Mouse (Mus musculus) midbrain, postnatal 0 days (tissue): ENCODE results near the gene Sstr2. TPM values are rescaled to one million over a fixed set of nuclear protein-coding genes. Genes with fewer than 3 reads are reported as not detected.

ENCODE experiments used
- ATAC-seq: fragments of 200-750 bp; cut with Nextera tagmentation; 2 replicates; pipeline ENCODE4 v1.8.0; 2017; ENCODE audit warnings: moderate number of reproducible peaks, mild to moderate bottlenecking, moderate TSS enrichment, moderate library complexity; ENCODE audit not compliant: low FRiP score
- DNase-seq: peaks from one replicate; pipeline ENCODE4 v3.0.0-alpha.2; 2015; ENCODE audit warnings: low spot score
- H3K27ac ChIP-seq: fragments of 300-500 bp; sonication (generic); 2 replicates; pipeline ENCODE4 v1.5.1; 2014; ENCODE audit warnings: low read depth, mild to moderate bottlenecking, low read length, mixed read lengths
- H3K27me3 ChIP-seq: fragments of 300-500 bp; sonication (generic); 2 replicates; pipeline ENCODE4 v1.6.1; 2014; ENCODE audit warnings: low read length, control low read depth, mixed read lengths; ENCODE audit not compliant: insufficient read depth
- H3K36me3 ChIP-seq: fragments of 300-500 bp; sonication (generic); 2 replicates; pipeline ENCODE4 v1.6.1; 2014; ENCODE audit warnings: low read length, control low read depth, mixed read lengths; ENCODE audit not compliant: insufficient read depth
- H3K4me1 ChIP-seq: fragments of 300-500 bp; sonication (generic); 2 replicates; pipeline ENCODE4 v1.6.1; 2014; ENCODE audit warnings: mild to moderate bottlenecking, control low read depth, antibody characterized with exemption, low read length, mixed read lengths; ENCODE audit not compliant: insufficient read depth
- H3K4me2 ChIP-seq: fragments of 300-500 bp; sonication (generic); 2 replicates; pipeline ENCODE4 v1.6.1; 2014; ENCODE audit warnings: low read depth, mild to moderate bottlenecking, low read length, mixed read lengths; ENCODE audit not compliant: poor library complexity, severe bottlenecking
- H3K4me3 ChIP-seq: fragments of 300-500 bp; sonication (generic); 2 replicates; pipeline ENCODE4 v1.5.1; 2014; ENCODE audit warnings: low read depth, mild to moderate bottlenecking, low read length, moderate library complexity
- H3K9ac ChIP-seq: fragments of 300-500 bp; sonication (generic); replicated peaks from 2 replicates; pipeline ENCODE4 v1.6.1; 2014; ENCODE audit warnings: mild to moderate bottlenecking, low read length, moderate library complexity, mixed read lengths; ENCODE audit not compliant: poor library complexity, severe bottlenecking
- H3K9me3 ChIP-seq: fragments of 300-500 bp; sonication (generic); 2 replicates; pipeline ENCODE4 v1.6.1; 2016; ENCODE audit warnings: low read length, control low read depth
- CTCF ChIP-seq: IDR thresholded peaks from 2 replicates; pipeline ENCODE4 v1.5.1; 2016; ENCODE audit warnings: antibody characterized with exemption, mild to moderate bottlenecking
- WGBS: fragments of 180-500 bp; shearing (Covaris S2); extraction: QIAGEN DNeasy Blood & Tissue Kit; methylation state at CpG from one replicate; pipeline ENCODE4 v1.1.7; 2014; 5-methylcytosine and 5-hydroxymethylcytosine counted together
- polyA plus RNA-seq: library from polyadenylated mRNA; unstranded; fragments of >200 nt; fragmentation: Nextera tagmentation; extraction: Ambion mirVana; gene quantifications from 2 replicates; pipeline ENCODE4 v1.2.1, GENCODE M21; 2015
- total RNA-seq: library from RNA; depleted of rRNA; stranded (reverse); fragments of >200 nt; gene quantifications from 2 replicates; pipeline ENCODE4 v1.2.3, GENCODE M21; 2014

Gene Sstr2
- total and polyA plus RNA-seq, 2 experiments from 2014 or later, result 8.8 to 26.3 TPM

- H3K9me3 ChIP-seq, result no peaks in the 10 kb centered on the region
- H3K27ac ChIP-seq, result no peak overlapping the region
- no peak overlapping the region for H3K4me3 ChIP-seq
- no peaks in the 10 kb centered on the region for H3K4me1 ChIP-seq
- H3K36me3 ChIP-seq, result no peaks in the 10 kb centered on the region
- H3K4me2 ChIP-seq, result no peak overlapping the region
- TF ChIP-seq CTCF, result no peak
- DNase-seq (no peak), ATAC-seq (no peak)
- no peaks in the 10 kb centered on the region for H3K27me3 ChIP-seq
- WGBS, result 93% methylated on average over 5 of the region's 5 CpGs
- no peak overlapping the region for H3K9ac ChIP-seq
Measured at GRCm38 (mm10) chr11:113633398-113633797, 14.3 kb downstream of the Sstr2 start.

DNA sequence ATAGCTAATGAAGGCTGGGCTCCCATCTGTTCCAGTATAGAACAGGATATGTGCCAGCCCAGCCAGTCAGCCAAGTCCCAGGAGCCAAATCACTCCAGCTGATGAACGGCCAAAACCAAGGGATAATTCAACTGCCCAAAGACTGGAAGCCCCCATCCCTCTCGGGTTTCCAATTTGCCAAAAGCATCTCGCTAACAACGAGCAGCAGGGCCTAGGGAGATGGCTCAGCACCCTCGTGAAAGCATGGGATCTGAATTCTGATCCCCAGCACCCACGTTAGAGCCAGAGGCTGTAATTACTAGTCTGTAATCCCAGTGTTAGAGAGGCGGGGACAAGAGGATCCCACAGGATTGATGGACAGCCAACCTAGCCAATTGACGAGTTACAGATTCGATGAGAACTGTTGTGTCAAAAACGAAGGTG lies 15.6 kb downstream of the Sstr2 start:
- no peak overlapping the region for H3K4me2 ChIP-seq
- no peak overlapping the region for H3K9ac ChIP-seq
- ATAC-seq (no peak), DNase-seq (peak; percentile 71)
- H3K27ac ChIP-seq, result no peak overlapping the region
- H3K9me3 ChIP-seq, result no peaks in the 10 kb centered on the region
- no peak overlapping the region for H3K4me3 ChIP-seq
- H3K27me3 ChIP-seq, result no peaks in the 10 kb centered on the region
- no peaks in the 10 kb centered on the region for H3K4me1 ChIP-seq
- no peaks in the 10 kb centered on the region for H3K36me3 ChIP-seq
- TF ChIP-seq CTCF, result no peak
- WGBS, result 57% methylated on average over 10 of the region's 10 CpGs

- no peak for TF ChIP-seq CTCF
- Histone ChIP-seq H3K27me3 (no peaks in the 10 kb centered on the region), H3K4me1 (no peaks in the 10 kb centered on the region), H3K9me3 (no peaks in the 10 kb centered on the region), H3K4me3 (no peak overlapping the region), H3K36me3 (no peaks in the 10 kb centered on the region), H3K4me2 (no peak overlapping the region), H3K9ac (no peak overlapping the region), H3K27ac (no peak overlapping the region)
- ATAC-seq (no peak), DNase-seq (no peak)
- 93% methylated on average over 12 of the region's 12 CpGs for WGBS
Measured at GRCm38 (mm10) chr11:113638680-113639079, 19.5 kb downstream of the Sstr2 start.

DNA sequence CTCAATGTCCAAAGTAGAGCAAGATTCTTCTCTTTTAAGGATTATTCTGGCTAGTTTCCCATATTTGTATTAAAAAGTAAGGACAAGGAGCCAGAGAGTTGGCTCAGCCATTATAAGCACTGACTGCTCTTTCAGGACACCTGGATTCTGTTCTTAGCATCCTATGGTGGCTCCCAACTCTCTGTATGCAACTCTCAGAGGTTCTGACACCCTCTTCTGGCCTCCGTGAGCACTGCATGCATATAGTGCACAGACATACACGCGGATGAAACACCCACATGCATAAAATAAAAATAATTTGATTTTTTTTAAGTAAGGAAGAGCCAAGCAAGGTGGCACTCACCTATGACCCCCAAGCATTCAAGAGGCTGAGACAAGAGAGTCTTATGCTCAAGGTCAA lies 26.0 kb downstream of the Sstr2 start:
- Histone ChIP-seq H3K4me2 (no peak overlapping the region), H3K36me3 (no peaks in the 10 kb centered on the region), H3K4me1 (peaks cover 5% of the 10 kb centered on the region; the same call in 1 of the 2 replicates), H3K9ac (no peak overlapping the region), H3K27me3 (no peaks in the 10 kb centered on the region), H3K27ac (no peak overlapping the region), H3K9me3 (no peaks in the 10 kb centered on the region), H3K4me3 (no peak overlapping the region)
- peak; percentile 12; the same call in 1 of the 2 replicates for TF ChIP-seq CTCF
- DNase-seq (no peak), ATAC-seq (no peak)
- WGBS, result 82% methylated on average over 3 of the region's 3 CpGs

GRCm38 (mm10) chr11:113648152-113648551 lies 29.0 kb downstream of the Sstr2 start:
- peak; percentile 88 for TF ChIP-seq CTCF
- ATAC-seq, result no peak
- 6% methylated on average over 15 of the region's 15 CpGs for WGBS
- Histone ChIP-seq H3K4me2 (no peak overlapping the region), H3K4me1 (peaks cover 9% of the 10 kb centered on the region; the same call in 1 of the 2 replicates), H3K9me3 (no peaks in the 10 kb centered on the region), H3K36me3 (peaks cover 15% of the 10 kb centered on the region), H3K27ac (no peak overlapping the region), H3K27me3 (no peaks in the 10 kb centered on the region), H3K9ac (no peak overlapping the region), H3K4me3 (no peak overlapping the region)
- peak; percentile 81 for DNase-seq

DNA sequence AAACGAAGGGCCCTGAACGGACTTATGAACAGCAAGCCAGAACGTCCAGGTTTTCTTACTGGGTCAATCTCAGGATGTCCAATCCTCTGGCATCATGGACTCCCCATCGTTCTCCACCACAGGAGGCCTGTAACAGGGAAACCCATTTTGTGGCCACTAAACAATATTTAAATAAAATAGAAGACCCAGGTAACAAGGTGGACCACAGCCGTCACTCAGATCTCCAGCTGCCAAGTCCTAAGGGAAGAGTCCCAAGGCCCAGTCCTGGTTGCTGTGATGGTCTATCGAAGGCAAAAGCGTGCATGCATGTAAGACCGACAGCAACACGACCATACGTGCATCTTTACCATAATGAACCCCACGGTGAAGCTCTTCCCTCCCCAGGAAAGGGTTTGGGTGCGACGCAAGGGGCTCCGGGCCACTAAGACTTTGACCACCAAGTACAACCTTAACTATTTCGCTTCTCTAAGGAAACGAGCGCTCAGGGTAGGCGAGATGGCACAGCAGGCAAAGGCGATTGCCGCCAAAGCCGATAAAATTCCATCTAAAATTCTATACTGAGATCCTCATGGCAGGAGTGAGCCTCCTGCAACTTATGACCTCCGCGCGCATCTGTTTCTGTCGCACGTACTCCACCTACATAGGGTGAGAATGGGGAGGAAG lies 29.7 kb downstream of the Sstr2 start, which contains the start of gene Cog1:
Gene Cog1, plus strand, starts transcription at position 480 of the 663 bp plus-strand sequence.
- H3K36me3 ChIP-seq, result peaks cover 21% of the 10 kb centered on the region
- TF ChIP-seq CTCF, result no peak
- WGBS, result 41% methylated on average over 26 of the region's 26 CpGs
- no peaks in the 10 kb centered on the region for H3K27me3 ChIP-seq
- peak within 1 kb of the TSS; percentile 66 for H3K4me2 ChIP-seq
- peak within 1 kb of the TSS; percentile 89 for H3K27ac ChIP-seq
- ATAC-seq (no peak), DNase-seq (no peak)
- peaks cover 9% of the 10 kb centered on the region; the same call in 1 of the 2 replicates for H3K4me1 ChIP-seq
- H3K9ac ChIP-seq, result peak within 1 kb of the TSS; percentile 93
- H3K9me3 ChIP-seq, result no peaks in the 10 kb centered on the region
- peak within 1 kb of the TSS; percentile 96 for H3K4me3 ChIP-seq
